Mouse (Mus musculus) gastrocnemius, postnatal 14 days (tissue): ENCODE data around the gene Psmc5. TPM values are rescaled to one million over a fixed set of nuclear protein-coding genes. Genes with fewer than 3 reads are reported as not detected.
"Not testable (repeated sequence)": the region's sequence is repeated elsewhere in the genome, so short reads cannot be mapped to it uniquely, and the experiment has no call there.

Source experiments
- DNase-seq: peaks from one replicate; pipeline ENCODE4 v3.0.0; 2021; ENCODE audit warnings: mixed read lengths
- intact Hi-C: fragments of 180-260 bp; cut with DNase I; formaldehyde crosslinking; loops from one replicate; pipeline ENCODE4 v1.15.1; 2025; ENCODE audit warnings: low total_unique reads
- long read RNA-seq, 2 experiments: library from polyadenylated mRNA; stranded (forward); transcript quantifications; one replicate each; pipeline ENCODE4 v2.0.0; 2021
- total RNA-seq, 2 experiments: library from RNA; stranded (reverse); gene quantifications; 2 replicates each; pipeline ENCODE4 v1.2.3; 2021

Gene Psmc5
- total RNA-seq = 100 to 1,000 TPM; 133 to 137 TPM
- long read RNA-seq, experiment 1, transcript Psmc5-201 (11 exons, 1,316 nt) = major isoform, 236 of 248 reads
- long read RNA-seq, experiment 1, partial matches to known transcripts = 9 of 248 reads
- long read RNA-seq, experiment 1, other reads (novel, unspliced or antisense) = 3 of 248 reads
- long read RNA-seq, experiment 2, transcript Psmc5-201 (11 exons, 1,316 nt) = major isoform, 245 of 267 reads
- long read RNA-seq, experiment 2, partial matches to known transcripts = 19 of 267 reads
- long read RNA-seq, experiment 2, other reads (novel, unspliced or antisense) = 1 of 267 reads

GRCm38 (mm10) chr11:106255685-106256451 lies at the start of gene Psmc5, which contains the start of gene Ftsj3:
TSS of gene Psmc5 (plus strand) at chr11:106256154.
TSS of gene Ftsj3 (minus strand) at chr11:106256079.
- DNase-seq = peak; percentile 98
- intact Hi-C loops = no loop called here

GRCm38 (mm10) chr11:106212771-106213170 lies 43.2 kb upstream of the Psmc5 start:
- DNase-seq = no peak
- intact Hi-C loops = no loop called here

- no peak for DNase-seq
- intact Hi-C loops = loop anchor here (5.0 kb wide), 1 partner anchor 37 kb away; no protein-coding TSS in a partner anchor
Measured at GRCm38 (mm10) chr11:106214856-106215255, 41.1 kb upstream of the Psmc5 start.

DNA sequence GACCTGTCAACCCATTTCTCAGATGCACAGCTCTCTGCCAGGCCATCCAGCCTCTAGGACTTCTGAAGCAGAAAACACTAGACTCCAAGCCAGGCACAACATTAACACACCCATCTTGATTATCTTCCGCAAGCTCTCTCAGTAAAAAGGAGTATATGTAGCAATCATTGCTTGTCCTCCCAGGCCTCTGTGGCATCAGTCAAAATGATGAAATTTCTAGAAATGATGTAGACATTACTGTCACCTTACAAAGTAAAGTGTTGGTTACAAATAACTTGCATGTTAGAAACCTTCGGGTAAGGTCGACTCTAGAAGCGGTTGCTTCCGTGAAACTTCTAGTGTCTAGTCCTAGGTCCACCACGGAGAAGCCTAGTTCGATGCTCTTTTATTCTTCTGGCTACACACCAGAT lies 40.5 kb upstream of the Psmc5 start:
- no peak for DNase-seq
- intact Hi-C loops = loop anchor here (5.0 kb wide), 1 partner anchor 37 kb away; no protein-coding TSS in a partner anchor

GRCm38 (mm10) chr11:106215927-106216729 lies 39.8 kb upstream of the Psmc5 start, which contains the start of gene Ccdc47:
TSS of gene Ccdc47 (minus strand) at chr11:106216344.
- DNase-seq = peak; percentile 96
- intact Hi-C loops = loop anchor here (5.0 kb wide), 1 partner anchor 36 kb away; no protein-coding TSS in a partner anchor

DNA sequence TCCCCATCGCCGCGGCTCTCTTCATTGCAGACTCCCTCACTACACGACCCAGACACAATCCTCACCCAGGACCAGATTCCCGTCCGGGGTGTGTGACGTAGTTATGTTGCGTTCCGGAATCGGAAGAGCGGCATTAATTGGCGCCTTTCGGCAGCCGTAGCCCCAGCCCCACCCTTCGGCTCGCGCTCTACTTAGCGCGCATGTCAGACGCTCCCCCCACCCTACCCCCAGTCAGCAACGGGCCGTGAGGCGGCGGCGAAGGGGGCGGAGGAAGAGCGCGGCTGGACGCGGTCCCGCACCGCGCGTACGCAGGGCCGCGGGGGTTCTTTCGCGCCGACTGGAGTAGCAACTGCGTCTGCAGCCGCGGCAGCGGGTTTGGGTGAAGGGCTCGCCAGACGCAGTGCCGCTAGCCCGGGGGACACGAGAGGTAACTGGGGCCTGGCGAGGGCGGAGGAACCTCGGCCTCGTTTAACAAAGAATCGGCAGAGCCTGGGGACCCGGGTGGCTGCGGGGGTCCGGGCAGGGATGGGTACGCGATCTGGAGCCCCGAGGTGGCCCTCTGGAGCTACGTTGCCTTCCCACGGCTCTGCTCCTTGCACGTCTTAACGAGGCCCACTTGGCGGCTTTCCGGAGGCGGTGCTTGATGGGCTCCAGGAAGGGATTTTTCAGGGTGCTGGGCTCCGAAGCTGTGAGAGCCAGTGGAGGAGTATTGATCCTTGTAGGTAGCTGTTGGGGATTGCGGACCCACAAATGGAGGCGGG lies 39.0 kb upstream of the Psmc5 start, which contains the start of gene Ddx42:
Gene Ddx42 (plus strand): TSS at position 197 of the 761 bp plus-strand sequence.
- peak; percentile 93 for DNase-seq
- intact Hi-C loops = loop anchor here (5.0 kb wide), 1 partner anchor 35 kb away; no protein-coding TSS in a partner anchor

DNA sequence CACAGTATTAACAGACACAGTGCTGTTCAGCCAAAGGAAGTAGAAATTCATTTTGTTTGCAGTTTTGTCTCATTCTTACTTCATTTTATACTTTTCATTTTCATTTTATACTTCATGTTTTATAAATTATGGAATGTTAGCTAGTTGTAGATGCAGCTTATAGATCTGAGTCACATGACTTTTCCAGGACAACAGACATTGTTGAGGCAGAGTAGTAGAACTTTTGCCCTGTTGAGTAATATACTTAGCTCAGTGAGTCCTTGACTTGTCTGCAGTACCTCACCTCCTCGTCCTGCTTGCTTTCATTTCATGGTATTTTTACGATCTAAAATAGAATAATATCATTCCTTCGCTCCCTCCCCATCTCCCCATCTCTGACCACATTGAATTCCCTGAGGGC lies 35.4 kb upstream of the Psmc5 start:
- DNase-seq = no peak
- intact Hi-C loops = no loop called here

GRCm38 (mm10) chr11:106233978-106234377 lies 22.0 kb upstream of the Psmc5 start:
- intact Hi-C loops, DNase-seq: not testable (repeated sequence)

DNA sequence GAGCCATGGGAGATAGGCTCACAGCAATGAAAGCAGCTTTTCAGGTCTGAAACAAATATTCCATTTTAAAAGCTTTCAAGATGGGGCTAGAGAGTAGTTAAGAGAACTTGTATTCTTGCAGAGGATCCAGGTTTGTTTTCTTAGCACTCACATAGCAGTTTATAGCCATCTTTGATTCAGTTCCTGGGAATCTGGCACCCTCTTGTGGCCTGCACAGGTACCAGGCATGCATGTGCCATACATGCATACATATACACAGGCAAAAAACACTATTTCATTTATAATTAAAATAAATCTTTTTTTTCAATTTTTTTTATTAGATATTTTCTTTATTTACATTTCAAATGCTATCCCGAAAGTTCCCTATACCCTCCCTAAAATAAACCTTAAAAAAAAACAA lies 9.1 kb upstream of the Psmc5 start:
- intact Hi-C loops = no loop called here
- DNase-seq = no peak

- no peak for DNase-seq
- intact Hi-C loops = no loop called here
Measured at GRCm38 (mm10) chr11:106249326-106249725, 6.6 kb upstream of the Psmc5 start.

DNA sequence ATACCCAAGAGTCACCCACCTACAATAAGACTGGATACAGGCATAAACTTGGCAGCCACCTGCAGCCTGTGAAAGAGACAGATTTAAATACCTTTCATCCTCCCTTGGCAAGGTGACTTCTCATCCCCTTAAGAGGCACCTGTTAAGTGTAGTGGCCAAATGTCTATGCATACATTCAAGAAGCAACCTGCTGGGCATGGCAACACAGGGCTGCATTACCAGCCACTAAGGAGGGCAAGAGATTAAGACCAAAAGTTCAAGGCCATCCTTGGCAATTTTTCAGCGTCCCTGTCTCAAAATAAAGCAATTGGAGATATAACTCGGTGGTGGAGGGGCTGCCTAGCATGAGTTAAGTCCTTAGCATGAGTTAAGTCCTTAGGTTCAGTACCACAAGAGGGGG lies 1.2 kb upstream of the Psmc5 start:
- DNase-seq = no peak
- intact Hi-C loops = loop anchor here (5.0 kb wide), 1 partner anchor 37 kb away; the partner anchor contains the start of genes Ccdc47 and Ddx42

DNA sequence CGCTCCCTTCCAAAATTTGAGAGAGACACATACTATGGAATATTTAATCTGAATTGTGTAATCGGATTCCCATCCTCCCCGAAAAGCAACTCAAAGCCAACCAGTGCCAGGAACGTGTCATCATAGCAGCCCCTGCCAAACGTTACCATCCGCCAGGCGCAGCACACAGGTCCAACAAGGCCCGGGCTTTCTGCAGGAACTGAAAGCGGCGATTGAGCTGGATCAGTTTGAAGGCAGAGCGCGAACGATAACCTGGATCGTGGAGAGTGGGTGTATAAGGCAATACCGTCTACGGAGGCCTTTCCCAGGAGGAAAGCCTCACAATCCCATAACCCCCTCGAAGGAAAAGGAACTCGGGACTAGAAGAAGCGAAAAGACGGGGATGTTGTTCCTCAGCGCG lies 780 bp upstream of the Psmc5 start:
- DNase-seq = no peak
- intact Hi-C loops = no loop called here

DNA sequence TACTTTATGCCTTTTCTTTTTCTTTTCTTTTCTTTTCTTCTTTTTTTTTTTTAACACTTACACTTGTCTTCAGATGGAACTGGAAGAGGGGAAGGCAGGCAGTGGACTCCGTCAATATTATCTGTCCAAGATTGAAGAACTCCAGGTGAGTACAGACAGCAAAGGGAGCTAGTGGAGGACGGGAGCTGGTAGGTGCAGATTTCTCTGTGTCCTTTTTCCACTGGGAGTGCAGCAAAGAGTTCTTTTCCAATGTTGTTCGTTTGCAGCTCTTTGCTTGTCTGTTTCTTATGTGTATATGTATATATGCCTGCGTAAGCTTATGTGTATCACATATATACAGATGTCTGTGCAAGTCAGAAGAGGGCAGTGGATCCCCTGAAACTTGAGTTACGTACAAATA lies 821 bp downstream of the Psmc5 start:
- intact Hi-C loops = no loop called here
- no peak for DNase-seq

DNA sequence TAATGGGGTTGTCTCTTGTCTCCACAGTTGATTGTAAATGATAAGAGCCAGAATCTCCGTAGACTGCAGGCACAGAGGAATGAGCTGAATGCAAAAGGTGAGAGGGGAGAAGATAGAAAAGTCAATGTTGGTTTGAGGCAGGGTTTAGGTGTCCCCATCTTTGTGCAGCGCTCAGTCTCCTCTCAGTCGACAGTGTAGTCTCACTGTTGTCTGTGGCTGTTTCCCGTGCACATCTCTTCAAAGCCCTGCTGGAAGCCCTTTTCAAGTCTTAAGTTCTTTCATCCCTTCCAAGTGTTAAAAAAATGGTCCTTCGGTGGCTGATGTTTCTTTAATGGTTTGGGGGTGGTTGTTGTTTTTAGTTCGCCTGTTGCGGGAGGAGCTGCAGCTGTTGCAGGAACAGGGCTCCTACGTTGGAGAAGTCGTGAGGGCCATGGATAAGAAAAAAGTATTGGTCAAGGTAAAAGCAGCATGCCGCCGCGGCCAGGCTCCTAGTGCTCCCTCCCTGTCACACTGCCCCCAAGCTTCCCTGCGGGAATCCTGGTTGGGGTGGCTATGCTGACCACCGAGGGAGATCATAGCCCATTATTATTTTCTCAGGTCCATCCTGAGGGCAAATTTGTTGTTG lies 5.0 kb downstream of the Psmc5 start:
- intact Hi-C loops = no loop called here
- DNase-seq = no peak

DNA sequence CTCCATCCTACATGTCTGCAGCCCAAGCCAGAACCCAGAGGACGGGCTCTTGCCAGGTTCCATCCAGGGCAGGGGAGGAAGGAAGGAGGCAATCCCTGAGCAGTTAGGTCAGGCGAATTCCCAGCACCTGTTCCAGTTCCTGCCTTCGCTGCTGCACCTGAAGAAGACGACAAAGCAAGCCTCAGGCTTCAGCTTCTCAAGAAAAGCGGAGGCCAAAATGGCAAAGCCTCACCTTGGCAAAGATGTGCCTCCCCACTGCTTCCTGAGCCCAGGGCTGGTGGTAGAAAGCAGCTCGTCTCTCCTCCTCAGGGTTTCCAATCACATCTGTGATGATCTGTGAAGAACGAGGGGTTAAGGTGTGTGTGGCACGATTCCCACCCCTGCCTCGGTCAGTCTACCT lies 8.0 kb downstream of the Psmc5 start:
- intact Hi-C loops = no loop called here
- no peak for DNase-seq

- intact Hi-C loops = no loop called here
- no peak for DNase-seq
Measured at GRCm38 (mm10) chr11:106264988-106265387, 9.0 kb downstream of the Psmc5 start.

DNA sequence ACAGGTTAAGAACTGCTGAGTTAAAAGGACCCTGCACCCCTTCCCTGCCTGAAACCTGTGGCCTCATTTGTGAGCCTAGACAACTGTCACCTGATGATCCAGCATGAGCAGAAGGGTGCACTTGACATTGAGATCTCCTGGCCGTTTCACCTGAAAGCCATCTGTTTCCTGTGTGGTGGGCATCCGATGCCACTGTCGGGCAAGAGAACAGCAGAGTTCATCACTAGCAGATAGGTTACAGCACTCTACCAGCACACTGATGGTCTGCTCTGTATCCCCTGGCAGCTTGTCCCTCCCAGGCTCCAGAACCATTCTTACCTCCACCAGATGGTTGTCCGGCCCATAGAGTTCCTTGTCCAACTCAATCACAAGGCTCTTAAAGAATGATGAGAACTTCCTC lies 9.6 kb downstream of the Psmc5 start:
- no peak for DNase-seq
- intact Hi-C loops = no loop called here

DNA sequence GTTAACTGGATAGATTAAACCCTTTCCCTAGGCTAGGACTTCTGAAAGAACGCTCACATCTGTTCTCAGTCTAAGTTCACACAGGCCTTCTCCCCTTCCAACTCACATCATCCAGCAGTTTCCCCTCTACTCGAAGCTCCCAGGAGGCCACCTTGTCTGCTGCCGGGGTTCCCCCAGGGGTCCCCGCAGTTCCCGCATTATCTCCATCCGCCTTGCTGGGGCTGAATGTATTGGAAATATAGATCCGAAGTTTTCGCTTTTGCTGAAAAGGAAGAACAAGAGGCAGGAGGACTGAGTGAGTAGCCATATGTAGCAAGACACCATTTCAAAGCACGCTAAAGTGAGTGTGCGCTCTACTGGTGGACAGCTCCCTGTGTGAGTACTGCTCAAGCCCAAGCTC lies 10.5 kb downstream of the Psmc5 start:
- no peak for DNase-seq
- intact Hi-C loops = no loop called here
